Mouse (Mus musculus) frontal cortex, adult (tissue): ENCODE data around the gene Thra.

Experiments used
- ATAC-seq: cut with Nextera tagmentation; 2 replicates; pipeline ENCODE4 v1.9.2; 2017; ENCODE audit warnings: mild to moderate bottlenecking, moderate library complexity, mixed read lengths; ENCODE audit not compliant: low TSS enrichment

Gene Thra

GRCm38 (mm10) chr11:98776843-98777590, 36.6 kb downstream of the Thra start:
- no peak for ATAC-seq

GRCm38 (mm10) chr11:98777888-98778287, 37.5 kb downstream of the Thra start:
- ATAC-seq, result no peak

GRCm38 (mm10) chr11:98781851-98782512, 41.5 kb downstream of the Thra start:
- ATAC-seq, result peak; percentile 22

GRCm38 (mm10) chr11:98782651-98783235, 42.3 kb downstream of the Thra start:
- ATAC-seq, result 0 out of 2 replicates have a peak, but pooled peaks have one; percentile 1

GRCm38 (mm10) chr11:98783236-98783696, 42.8 kb downstream of the Thra start:
- ATAC-seq, result peak; percentile 39

GRCm38 (mm10) chr11:98784139-98784538, 43.7 kb downstream of the Thra start:
- no peak for ATAC-seq

- ATAC-seq, result no peak
Measured at GRCm38 (mm10) chr11:98785214-98785613, 44.8 kb downstream of the Thra start.

- ATAC-seq, result peak; percentile 32
Measured at GRCm38 (mm10) chr11:98785772-98786281, 45.4 kb downstream of the Thra start.

- ATAC-seq, result peak; percentile 21
Measured at GRCm38 (mm10) chr11:98786359-98787214, 46.1 kb downstream of the Thra start.

GRCm38 (mm10) chr11:98787229-98787628, 46.8 kb downstream of the Thra start:
- no peak for ATAC-seq

GRCm38 (mm10) chr11:98787691-98788090, 47.3 kb downstream of the Thra start:
- no peak for ATAC-seq

- no peak for ATAC-seq
Measured at GRCm38 (mm10) chr11:98788139-98788538, 47.7 kb downstream of the Thra start.

- peak; percentile 71 for ATAC-seq
Measured at GRCm38 (mm10) chr11:98788550-98789218, 48.2 kb downstream of the Thra start.

- ATAC-seq, result no peak
Measured at GRCm38 (mm10) chr11:98789219-98789807, 48.9 kb downstream of the Thra start.

- no peak for ATAC-seq
Measured at GRCm38 (mm10) chr11:98789824-98790223, 49.4 kb downstream of the Thra start.

GRCm38 (mm10) chr11:98790631-98791205, 50.3 kb downstream of the Thra start:
- ATAC-seq, result no peak

GRCm38 (mm10) chr11:98791448-98791847, 51.0 kb downstream of the Thra start:
- no peak for ATAC-seq

GRCm38 (mm10) chr11:98792081-98792480, 51.6 kb downstream of the Thra start:
- ATAC-seq, result no peak

GRCm38 (mm10) chr11:98794469-98795014, 54.1 kb downstream of the Thra start:
- ATAC-seq, result peak; percentile 49
